Mouse (Mus musculus) hindbrain, embryonic 16.5 days (tissue): ENCODE results near the gene Acadm. TPM values are rescaled to one million over a fixed set of nuclear protein-coding genes. Genes with fewer than 3 reads are reported as not detected.

ENCODE experiments used
- ATAC-seq: fragments of 200-750 bp; cut with Nextera tagmentation; 2 replicates; pipeline ENCODE4 v1.8.0; 2017; ENCODE audit warnings: moderate TSS enrichment, moderate library complexity
- H3K27ac ChIP-seq: fragments of 300-500 bp; sonication (generic); 2 replicates; pipeline ENCODE4 v1.5.1; 2014; ENCODE audit warnings: low read depth, mild to moderate bottlenecking, control low read depth, low read length, moderate library complexity
- H3K27me3 ChIP-seq: fragments of 300-500 bp; sonication (generic); replicated peaks from 2 replicates; pipeline ENCODE4 v1.6.1; 2014; ENCODE audit warnings: low read length; ENCODE audit not compliant: control insufficient read depth, insufficient read depth
- H3K36me3 ChIP-seq: fragments of 300-500 bp; sonication (generic); 2 replicates; pipeline ENCODE4 v1.6.1; 2014; ENCODE audit warnings: mild to moderate bottlenecking, low read length, moderate library complexity, mixed read lengths; ENCODE audit not compliant: control insufficient read depth, insufficient read depth
- H3K4me1 ChIP-seq: fragments of 300-500 bp; sonication (generic); 2 replicates; pipeline ENCODE4 v1.6.1; 2014; ENCODE audit warnings: low read depth, low read length; ENCODE audit not compliant: control insufficient read depth, insufficient read depth
- H3K4me2 ChIP-seq: fragments of 300-500 bp; sonication (generic); 2 replicates; pipeline ENCODE4 v1.6.1; 2014; ENCODE audit warnings: mild to moderate bottlenecking, low read length, control low read depth, moderate library complexity
- H3K4me3 ChIP-seq: fragments of 300-500 bp; sonication (generic); 2 replicates; pipeline ENCODE4 v1.5.1; 2014; ENCODE audit warnings: mild to moderate bottlenecking, low read length, control low read depth, moderate library complexity
- H3K9ac ChIP-seq: fragments of 300-500 bp; sonication (generic); 2 replicates; pipeline ENCODE4 v1.6.1; 2014; ENCODE audit warnings: low read depth, mild to moderate bottlenecking, control low read depth, low read length, moderate library complexity
- H3K9me3 ChIP-seq: fragments of 300-500 bp; sonication (generic); 2 replicates; pipeline ENCODE4 v1.6.1; 2014; ENCODE audit warnings: mild to moderate bottlenecking, low read length, moderate library complexity; ENCODE audit not compliant: control insufficient read depth
- WGBS: fragments of 180-500 bp; shearing (Covaris S2); extraction: QIAGEN DNeasy Blood & Tissue Kit; methylation state at CpG from one replicate; pipeline ENCODE4 v1.1.7; 2014; 5-methylcytosine and 5-hydroxymethylcytosine counted together
- polyA plus RNA-seq: library from polyadenylated mRNA; unstranded; fragments of >200 nt; fragmentation: Nextera tagmentation; extraction: Ambion mirVana; gene quantifications from 2 replicates; pipeline ENCODE4 v1.2.1, GENCODE M21; 2015

The Acadm gene
- polyA plus RNA-seq, 1 experiment from 2014 or later = 69.1 TPM

DNA sequence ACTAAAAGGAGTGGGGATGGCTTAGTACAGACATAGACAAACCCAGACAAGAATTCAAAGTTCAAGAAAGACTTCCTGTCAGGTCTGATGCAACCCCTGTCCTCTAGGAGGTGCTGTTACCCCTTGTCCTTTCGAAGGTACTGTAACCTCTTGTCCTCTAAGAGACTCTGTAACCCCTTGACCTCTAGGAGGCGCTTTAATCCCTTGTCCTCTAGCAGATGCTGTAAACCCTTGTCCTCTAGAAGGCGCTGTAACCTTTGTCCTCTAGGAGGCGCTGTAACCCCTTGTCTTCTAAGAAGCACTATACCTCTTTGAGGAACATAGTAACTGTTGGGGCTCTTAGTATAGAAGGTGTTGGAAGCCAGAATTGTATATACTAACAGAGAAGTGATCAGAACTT, 24.1 kb upstream of the Acadm start:
- ATAC-seq = no peak
- 37% methylated on average over 4 of the region's 4 CpGs for WGBS
- H3K4me3 ChIP-seq = no peak overlapping the region
- H3K9me3 ChIP-seq = no peaks in the 10 kb centered on the region
- H3K9ac ChIP-seq = no peak overlapping the region
- H3K4me1 ChIP-seq = no peaks in the 10 kb centered on the region; the same call in 1 of the 2 replicates
- H3K36me3 ChIP-seq = no peaks in the 10 kb centered on the region
- H3K27me3 ChIP-seq = no peaks in the 10 kb centered on the region
- no peak overlapping the region for H3K4me2 ChIP-seq
- no peak overlapping the region for H3K27ac ChIP-seq

DNA sequence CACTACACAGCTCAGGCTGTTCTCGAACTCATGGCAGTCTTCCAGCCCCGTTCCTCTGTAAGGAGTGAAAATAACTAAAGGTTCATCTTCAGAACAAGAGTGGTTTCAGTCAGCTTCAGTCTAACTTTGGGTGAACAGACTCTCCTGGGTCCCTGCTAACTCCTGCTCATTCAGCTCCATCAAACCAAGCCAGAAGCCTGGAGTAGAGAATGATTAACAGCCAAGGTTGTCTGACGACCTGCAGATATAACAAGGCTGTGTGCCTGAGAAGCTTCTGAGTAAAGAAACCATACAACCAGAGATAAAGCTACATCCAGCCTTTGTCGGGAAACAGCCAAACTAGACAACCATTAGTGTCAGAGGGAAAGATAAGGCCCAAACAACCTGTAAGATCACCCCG, 23.0 kb upstream of the Acadm start:
- Histone ChIP-seq H3K4me2 (no peak overlapping the region), H3K4me3 (no peak overlapping the region), H3K9ac (no peak overlapping the region), H3K27me3 (no peaks in the 10 kb centered on the region), H3K27ac (no peak overlapping the region), H3K9me3 (no peaks in the 10 kb centered on the region), H3K36me3 (no peaks in the 10 kb centered on the region), H3K4me1 (no peaks in the 10 kb centered on the region)
- 90% methylated on average over 5 of the region's 5 CpGs for WGBS
- no peak for ATAC-seq

DNA sequence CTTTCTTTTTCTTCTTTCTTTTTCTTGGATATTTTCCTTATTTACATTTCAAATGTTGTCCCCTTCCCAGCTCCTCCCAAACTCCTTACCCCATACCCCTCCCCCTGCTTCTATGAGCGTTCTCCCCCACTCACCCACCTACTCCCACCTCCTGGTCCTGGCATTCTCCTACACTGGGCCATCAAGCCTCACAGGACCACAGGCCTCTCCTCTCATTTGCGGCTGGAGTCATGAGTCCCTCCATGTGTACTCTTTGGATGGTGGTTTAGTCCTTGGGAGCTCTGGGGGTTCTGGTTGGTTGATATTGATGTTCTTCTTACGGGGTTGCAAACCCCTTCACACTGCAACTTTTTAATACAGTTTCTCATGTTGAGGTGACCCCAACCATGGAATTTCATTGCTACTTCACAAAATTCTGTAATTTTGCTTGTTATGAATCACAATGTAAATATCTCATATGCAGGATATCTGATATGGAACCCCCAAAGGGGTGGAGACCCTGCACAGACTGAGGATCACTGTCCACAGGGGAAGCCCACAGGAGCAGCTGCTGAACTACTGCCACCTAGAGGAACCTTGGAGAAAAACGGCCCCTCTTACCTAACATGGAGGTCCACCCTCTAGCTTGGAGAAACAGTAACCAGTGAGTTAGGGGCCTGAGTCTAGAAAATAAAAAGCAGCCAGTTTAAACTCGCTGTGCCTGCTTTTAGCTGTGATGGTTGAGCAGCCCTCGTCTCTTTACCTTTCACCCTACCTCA, 17.4 kb upstream of the Acadm start:
- Histone ChIP-seq H3K27ac (no peak overlapping the region), H3K4me2 (no peak overlapping the region), H3K9ac (no peak overlapping the region), H3K27me3 (no peaks in the 10 kb centered on the region), H3K4me3 (no peak overlapping the region), H3K36me3 (no peaks in the 10 kb centered on the region), H3K4me1 (no peaks in the 10 kb centered on the region), H3K9me3 (no peaks in the 10 kb centered on the region)
- ATAC-seq = no peak
- WGBS = 73% methylated on average over 6 of the region's 6 CpGs

DNA sequence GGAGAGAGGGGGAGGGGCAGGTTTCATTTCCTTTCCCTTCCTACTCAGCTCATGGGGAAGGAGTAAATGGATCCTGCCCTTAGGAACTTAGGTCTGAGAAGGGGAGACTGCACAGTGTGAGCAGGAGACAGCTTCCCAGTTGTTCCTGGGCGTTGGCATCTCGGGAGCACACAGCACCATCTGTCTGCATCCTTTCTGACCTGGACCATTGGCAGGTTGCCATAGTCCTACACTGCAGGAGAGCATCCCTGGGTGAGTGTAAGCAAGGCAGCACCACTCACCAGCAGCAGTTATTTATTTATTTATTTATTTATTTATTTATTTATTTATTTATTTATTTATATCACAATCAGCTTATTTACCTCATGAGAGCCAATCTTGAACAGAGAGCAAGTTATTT, 16.5 kb upstream of the Acadm start:
- Histone ChIP-seq H3K9ac (no peak overlapping the region), H3K4me2 (no peak overlapping the region), H3K27me3 (no peaks in the 10 kb centered on the region), H3K9me3 (no peaks in the 10 kb centered on the region), H3K4me1 (no peaks in the 10 kb centered on the region), H3K4me3 (no peak overlapping the region), H3K36me3 (no peaks in the 10 kb centered on the region), H3K27ac (no peak overlapping the region)
- 55% methylated on average over 2 of the region's 2 CpGs for WGBS
- peak; percentile 32; the same call in 1 of the 2 replicates for ATAC-seq

DNA sequence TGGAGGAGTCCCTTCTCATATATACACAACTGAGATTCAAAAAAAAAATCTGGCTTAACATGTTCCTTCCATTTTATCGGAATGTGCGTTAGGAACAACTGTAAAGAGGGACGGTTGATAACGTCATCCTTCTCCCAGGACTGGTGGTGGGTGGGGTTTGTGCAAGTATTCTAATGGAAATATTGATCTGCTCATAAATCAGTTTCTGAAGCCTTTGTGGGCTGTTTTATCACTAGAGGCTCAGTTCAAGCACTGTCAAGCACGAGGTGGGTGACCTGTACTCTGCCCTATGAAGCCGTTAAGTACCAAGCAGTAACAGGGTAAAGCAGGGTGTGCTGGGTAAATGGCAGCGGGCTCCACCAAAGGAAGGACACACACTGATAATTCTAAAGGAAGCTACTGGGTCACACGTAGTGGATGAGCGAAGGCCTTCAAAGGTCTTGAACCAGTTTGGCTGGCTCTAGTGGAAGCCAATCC, 15.3 kb upstream of the Acadm start:
- Histone ChIP-seq H3K4me3 (no peak overlapping the region), H3K36me3 (no peaks in the 10 kb centered on the region), H3K4me2 (no peak overlapping the region), H3K9me3 (no peaks in the 10 kb centered on the region), H3K9ac (no peak overlapping the region), H3K4me1 (no peaks in the 10 kb centered on the region), H3K27me3 (no peaks in the 10 kb centered on the region), H3K27ac (no peak overlapping the region)
- WGBS = 75% methylated on average over 9 of the region's 9 CpGs
- peak; percentile 32; the same call in 1 of the 2 replicates for ATAC-seq

DNA sequence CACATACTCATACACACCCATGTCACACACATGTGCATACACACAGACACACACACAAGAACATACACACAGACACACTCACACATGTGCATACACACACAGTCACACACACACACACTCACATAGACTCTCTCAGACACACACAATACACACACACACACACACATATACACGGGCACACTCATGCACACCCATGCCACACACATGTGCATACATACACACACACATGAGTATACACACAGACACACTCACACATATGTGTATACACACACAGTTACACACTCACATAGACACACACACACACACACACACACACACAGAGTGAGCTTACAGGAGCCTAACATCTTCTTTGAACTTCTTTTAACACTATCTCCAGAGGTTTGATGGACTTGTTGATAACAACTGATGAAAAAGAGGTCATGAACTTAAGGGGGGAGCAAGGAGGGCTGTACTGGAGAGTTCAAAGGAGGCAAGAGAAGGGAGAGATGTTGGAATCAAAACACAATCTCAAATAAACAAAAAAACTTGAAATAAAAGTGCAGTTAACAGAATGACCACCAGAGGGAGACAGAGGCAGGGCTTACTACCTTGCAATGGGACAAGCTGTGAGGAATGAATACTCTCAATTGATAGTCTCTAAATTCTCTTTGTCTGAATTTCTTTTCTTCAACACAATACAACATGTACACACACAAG, 14.8 kb upstream of the Acadm start:
- 95% methylated on average over 1 of the region's 1 CpGs for WGBS
- ATAC-seq = peak; percentile 50
- H3K9me3 ChIP-seq = no peaks in the 10 kb centered on the region
- H3K4me3 ChIP-seq = no peak overlapping the region
- H3K4me1 ChIP-seq = no peaks in the 10 kb centered on the region
- no peak overlapping the region for H3K4me2 ChIP-seq
- no peak overlapping the region for H3K27ac ChIP-seq
- H3K9ac ChIP-seq = no peak overlapping the region
- no peaks in the 10 kb centered on the region for H3K27me3 ChIP-seq
- H3K36me3 ChIP-seq = no peaks in the 10 kb centered on the region

DNA sequence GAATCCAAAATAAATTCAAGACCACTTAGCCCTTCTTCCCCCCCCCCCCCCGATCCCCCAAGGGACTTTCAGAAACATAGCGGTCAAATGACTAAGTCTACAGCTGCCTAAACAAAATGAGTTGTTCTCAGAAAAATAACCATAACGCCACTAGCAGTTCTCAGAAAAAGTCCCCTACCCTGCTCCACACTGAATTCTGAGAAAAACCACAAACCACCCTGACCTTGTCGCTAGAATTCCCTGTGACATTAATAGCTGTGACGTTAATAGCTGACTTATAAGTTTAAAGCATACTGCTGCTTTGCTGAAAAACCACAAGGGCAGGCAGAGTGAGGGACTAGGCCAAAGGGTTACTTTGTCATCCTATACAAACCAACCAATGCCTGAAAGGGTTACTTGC, 13.5 kb upstream of the Acadm start:
- no peaks in the 10 kb centered on the region for H3K36me3 ChIP-seq
- H3K9ac ChIP-seq = no peak overlapping the region
- no peaks in the 10 kb centered on the region for H3K4me1 ChIP-seq
- H3K27ac ChIP-seq = no peak overlapping the region
- H3K4me3 ChIP-seq = no peak overlapping the region
- no peak overlapping the region for H3K4me2 ChIP-seq
- no peaks in the 10 kb centered on the region for H3K27me3 ChIP-seq
- whole genome bisulfite sequencing = 89% methylated on average over 5 of the region's 5 CpGs
- ATAC-seq = no peak
- no peaks in the 10 kb centered on the region for H3K9me3 ChIP-seq

DNA sequence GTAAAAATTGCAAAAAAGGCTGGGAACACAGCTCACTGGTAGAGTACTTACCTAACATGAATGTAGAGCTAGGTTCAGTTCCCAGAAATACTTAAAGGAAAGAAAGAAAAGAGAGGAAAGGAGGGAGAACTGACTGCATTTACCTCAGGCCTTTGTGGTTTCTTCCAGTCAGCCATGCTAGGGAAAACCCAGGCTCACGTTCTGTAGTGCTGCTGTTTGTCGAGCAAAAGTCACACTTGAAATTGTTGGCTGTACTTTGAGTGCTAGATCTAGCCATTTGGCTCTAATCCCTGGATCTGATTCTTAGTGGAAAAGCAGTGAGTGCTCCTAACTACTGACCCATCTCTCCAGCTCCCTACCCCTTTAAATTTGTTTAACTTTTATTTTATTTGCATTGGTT, 3.7 kb upstream of the Acadm start:
- Histone ChIP-seq H3K27ac (no peak overlapping the region), H3K4me1 (peaks cover 5% of the 10 kb centered on the region), H3K4me2 (no peak overlapping the region), H3K36me3 (no peaks in the 10 kb centered on the region), H3K4me3 (no peak overlapping the region), H3K27me3 (no peaks in the 10 kb centered on the region), H3K9me3 (no peaks in the 10 kb centered on the region), H3K9ac (no peak overlapping the region)
- no peak for ATAC-seq
- WGBS = 71% methylated on average over 2 of the region's 2 CpGs

DNA sequence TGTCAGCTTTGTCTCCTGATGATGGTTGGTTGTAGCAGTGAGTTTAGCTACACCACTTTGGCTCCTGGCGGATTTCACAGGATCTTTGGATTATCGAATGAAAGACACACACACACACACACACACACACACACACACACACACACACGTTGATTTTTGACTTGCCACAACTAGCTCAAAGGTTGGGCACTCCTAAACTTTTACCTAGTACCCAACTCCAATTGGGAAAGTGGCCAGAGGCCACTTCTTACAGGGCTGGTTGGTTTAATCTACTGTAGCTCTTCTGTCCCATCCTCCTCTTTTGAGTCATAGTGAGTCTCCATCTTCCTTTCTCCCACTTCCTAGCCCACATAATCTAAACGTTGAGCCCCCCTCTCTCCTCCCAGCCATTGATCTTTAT, 2.8 kb upstream of the Acadm start:
- Histone ChIP-seq H3K4me3 (no peak overlapping the region), H3K27me3 (no peaks in the 10 kb centered on the region), H3K9me3 (no peaks in the 10 kb centered on the region), H3K4me1 (peaks cover 7% of the 10 kb centered on the region), H3K9ac (no peak overlapping the region), H3K4me2 (no peak overlapping the region), H3K36me3 (no peaks in the 10 kb centered on the region), H3K27ac (no peak overlapping the region)
- ATAC-seq = no peak
- WGBS = 67% methylated on average over 4 of the region's 4 CpGs
